Mouse (Mus musculus) heart, embryonic 14.5 days (tissue): ENCODE measurements around the gene Agbl5. TPM values are rescaled to one million over a fixed set of nuclear protein-coding genes. Genes with fewer than 3 reads are reported as not detected.

Source experiments
- ATAC-seq: fragments of 200-750 bp; cut with Nextera tagmentation; 2 replicates; pipeline ENCODE4 v1.8.0; 2017; ENCODE audit warnings: low read depth, moderate TSS enrichment; ENCODE audit not compliant: insufficient number of reproducible peaks, insufficient read depth, low FRiP score
- H3K27ac ChIP-seq, 2 experiments: fragments of 200-500 bp in 1 of 2; fragments of 300-500 bp in 1 of 2; sonication (generic) in 1 of 2; replicated peaks in 1 of 2; 2 replicates each; pipeline ENCODE4 v1.5.1; 2012 to 2014; ENCODE audit warnings: low read depth in 2 of 2, low read length in 2 of 2, control low read depth in 1 of 2, mild to moderate bottlenecking in 1 of 2, mixed read lengths in 1 of 2; ENCODE audit not compliant: control insufficient read depth in 1 of 2, insufficient read depth in 1 of 2
- H3K27me3 ChIP-seq: fragments of 300-500 bp; sonication (generic); 2 replicates; pipeline ENCODE4 v1.6.1; 2014; ENCODE audit warnings: mild to moderate bottlenecking, low read length, control low read depth; ENCODE audit not compliant: control insufficient read depth, insufficient read depth
- H3K36me3 ChIP-seq: fragments of 300-500 bp; sonication (generic); 2 replicates; pipeline ENCODE4 v1.6.1; 2014; ENCODE audit warnings: mild to moderate bottlenecking, control low read depth, low read length, mixed read lengths; ENCODE audit not compliant: control insufficient read depth, insufficient read depth
- H3K4me1 ChIP-seq, 2 experiments: fragments of 200-500 bp in 1 of 2; fragments of 300-500 bp in 1 of 2; sonication (generic) in 1 of 2; 2 replicates each; pipeline ENCODE4 v1.6.1; 2012 to 2014; ENCODE audit warnings: low read length in 2 of 2, control low read depth in 1 of 2, mixed read lengths in 1 of 2; ENCODE audit not compliant: control insufficient read depth in 2 of 2, insufficient read depth in 2 of 2
- H3K4me2 ChIP-seq: fragments of 300-500 bp; sonication (generic); 2 replicates; pipeline ENCODE4 v1.6.1; 2014; ENCODE audit warnings: mild to moderate bottlenecking, low read length
- H3K4me3 ChIP-seq, 2 experiments: fragments of 200-500 bp in 1 of 2; fragments of 300-500 bp in 1 of 2; sonication (generic) in 1 of 2; 2 replicates each; pipeline ENCODE4 v1.5.1; 2012 to 2014; ENCODE audit warnings: low read length in 2 of 2, mild to moderate bottlenecking in 2 of 2, control low read depth in 1 of 2, low read depth in 1 of 2, moderate library complexity in 1 of 2; ENCODE audit not compliant: control insufficient read depth in 1 of 2, insufficient read depth in 1 of 2
- H3K9ac ChIP-seq: fragments of 300-500 bp; sonication (generic); 2 replicates; pipeline ENCODE4 v1.6.1; 2014; ENCODE audit warnings: mild to moderate bottlenecking, low read length
- H3K9me3 ChIP-seq: fragments of 300-500 bp; sonication (generic); 2 replicates; pipeline ENCODE4 v1.6.1; 2016; ENCODE audit warnings: low read length, control low read depth; ENCODE audit not compliant: control insufficient read depth
- WGBS: fragments of 180-500 bp; shearing (Covaris S2); extraction: QIAGEN DNeasy Blood & Tissue Kit; methylation state at CpG from one replicate; pipeline ENCODE4 v1.1.7; 2014; 5-methylcytosine and 5-hydroxymethylcytosine counted together
- polyA plus RNA-seq: library from polyadenylated mRNA; unstranded; fragments of >200 nt; fragmentation: Nextera tagmentation; extraction: Ambion mirVana; gene quantifications from 2 replicates; pipeline ENCODE4 v1.2.1, GENCODE M21; 2014

Gene Agbl5
- polyA plus RNA-seq, 1 experiment from 2014 or later = 10.8 TPM

DNA sequence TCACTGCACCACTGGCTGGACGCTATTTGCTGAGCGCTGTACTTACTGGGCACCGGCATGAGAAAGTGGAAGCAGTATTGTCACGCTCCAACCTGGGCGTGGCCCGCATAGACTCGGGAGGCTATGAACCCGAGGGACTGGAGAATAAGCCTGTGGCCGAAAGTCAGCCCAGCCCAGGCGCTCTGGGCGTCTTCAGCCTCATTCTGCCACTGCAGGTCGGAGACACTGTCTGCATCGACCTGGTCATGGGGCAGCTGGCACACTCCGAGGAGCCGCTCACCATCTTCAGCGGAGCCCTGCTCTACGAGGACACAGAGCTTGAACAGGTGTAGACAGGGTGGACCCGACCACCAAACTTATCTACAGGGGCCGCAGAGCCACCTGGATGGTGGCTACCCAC, 32.1 kb downstream of the Agbl5 start:
- Histone ChIP-seq H3K9ac (no peak overlapping the region), H3K27ac (0 out of 4 replicates have a peak overlapping the region, but pooled peaks of 1 of the 2 experiments have one; percentile 80), H3K9me3 (no peaks in the 10 kb centered on the region), H3K27me3 (no peaks in the 10 kb centered on the region), H3K4me2 (peak overlapping the region; percentile 89; the same call in 1 of the 2 replicates), H3K4me1 (peaks cover 18 to 37% of the 10 kb centered on the region in 2 experiments), H3K4me3 (no peak overlapping the region; a peak in 1 of 4 replicates), H3K36me3 (peaks cover 44% of the 10 kb centered on the region)
- 70% methylated on average over 19 of the region's 19 CpGs for WGBS
- no peak for ATAC-seq

DNA sequence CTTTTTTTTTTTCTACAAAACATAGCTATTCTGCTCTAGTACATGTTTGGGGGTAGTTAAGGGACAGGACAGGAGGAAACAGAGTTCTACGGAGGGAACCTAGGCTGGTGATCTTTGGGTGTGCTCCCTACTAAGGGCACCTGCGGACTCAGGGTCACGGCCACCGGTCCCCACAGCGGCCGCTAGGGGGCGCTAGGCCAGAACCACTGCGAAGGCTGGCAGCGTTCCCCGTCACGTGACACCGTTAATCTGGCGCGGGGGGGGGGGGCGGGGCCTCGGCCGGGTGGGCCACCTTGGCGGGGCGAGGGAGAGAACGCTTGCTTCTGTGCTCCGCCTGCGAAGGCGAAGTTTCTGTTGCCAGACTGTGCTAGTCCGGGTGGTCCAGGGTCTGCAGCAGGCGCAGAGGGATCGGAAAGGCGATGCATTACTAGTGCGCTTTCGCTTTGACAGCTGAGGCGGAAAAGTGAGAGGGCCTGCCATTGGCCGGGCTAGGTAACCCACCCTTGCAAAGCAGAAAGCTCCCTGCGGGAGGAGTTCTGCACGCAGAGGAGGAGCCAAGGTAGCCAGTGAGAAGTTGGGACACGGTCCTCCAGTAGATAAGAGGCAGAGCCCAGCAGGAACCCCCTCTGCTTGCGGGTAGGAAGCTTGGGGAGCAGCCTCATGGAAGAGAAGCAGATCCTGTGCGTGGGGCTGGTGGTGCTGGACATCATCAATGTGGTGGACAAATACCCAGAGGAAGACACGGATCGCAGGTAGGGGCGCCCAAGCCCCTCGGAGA, 33.0 kb downstream of the Agbl5 start, which contains the start of gene Khk:
TSS of gene Khk (plus strand) at position 176 of the 778 bp plus-strand sequence.
- Histone ChIP-seq H3K27me3 (no peaks in the 10 kb centered on the region), H3K36me3 (peaks cover 44% of the 10 kb centered on the region), H3K27ac (peak within 1 kb of the TSS; percentile 75 to 80), H3K9me3 (no peaks in the 10 kb centered on the region), H3K4me2 (peak within 1 kb of the TSS; percentile 89), H3K4me3 (peak within 1 kb of the TSS; percentile 57 to 66), H3K4me1 (peaks cover 11 to 33% of the 10 kb centered on the region in 2 experiments), H3K9ac (peak within 1 kb of the TSS; percentile 76)
- ATAC-seq = peak; percentile 75
- WGBS = 2% methylated on average over 37 of the region's 40 CpGs

DNA sequence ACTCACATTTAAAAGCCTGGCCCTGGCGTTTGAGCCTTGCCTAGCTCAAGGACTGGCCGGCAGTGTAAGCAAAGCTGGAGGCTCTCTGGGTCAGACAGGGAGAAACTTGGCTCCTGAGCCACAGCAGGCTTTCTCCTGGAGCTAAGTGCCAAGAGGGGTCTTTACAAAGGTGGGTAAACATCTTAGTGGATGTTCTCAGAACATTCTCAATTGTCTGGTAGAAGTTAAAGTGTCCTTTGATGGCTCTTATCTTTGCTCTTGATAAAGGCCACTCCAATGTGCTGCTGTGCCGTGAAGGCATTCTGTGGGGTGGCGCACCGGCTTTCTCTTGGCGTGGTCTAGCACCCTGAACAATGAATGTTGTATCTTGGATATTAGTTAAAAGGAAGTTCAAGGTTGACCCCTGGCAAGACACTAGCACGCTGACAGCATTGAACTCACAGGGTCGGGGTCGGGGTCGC, 34.1 kb downstream of the Agbl5 start:
- ATAC-seq = no peak
- Histone ChIP-seq H3K4me1 (peaks cover 11 to 26% of the 10 kb centered on the region in 2 experiments), H3K4me2 (peak overlapping the region; percentile 89), H3K9ac (peak overlapping the region; percentile 76), H3K36me3 (peaks cover 35% of the 10 kb centered on the region), H3K27ac (no peak overlapping the region), H3K27me3 (no peaks in the 10 kb centered on the region), H3K4me3 (no peak overlapping the region), H3K9me3 (no peaks in the 10 kb centered on the region)
- WGBS = 36% methylated on average over 10 of the region's 10 CpGs

DNA sequence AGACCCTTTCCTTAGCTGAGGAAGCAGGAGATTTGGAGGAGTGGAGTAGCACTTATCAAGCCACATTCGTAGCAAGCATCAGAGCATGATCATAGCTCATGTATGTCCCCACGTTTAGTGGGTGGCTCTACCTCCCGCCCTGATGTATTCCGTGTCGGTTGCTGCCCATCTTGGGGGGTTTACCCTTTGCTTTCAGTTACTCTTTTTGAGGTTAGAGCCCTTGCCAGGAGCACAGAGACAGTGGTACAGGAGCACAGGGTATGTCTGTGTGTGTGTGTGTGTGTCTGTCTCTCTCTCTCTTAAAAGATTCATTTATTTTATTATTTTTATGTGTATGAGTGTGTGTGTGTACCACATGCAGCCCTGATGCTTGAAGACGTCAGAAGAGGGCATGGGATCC, 34.6 kb downstream of the Agbl5 start:
- H3K9me3 ChIP-seq = no peaks in the 10 kb centered on the region
- no peak overlapping the region for H3K4me3 ChIP-seq
- ATAC-seq = no peak
- H3K4me2 ChIP-seq = peak overlapping the region; percentile 89; the same call in 1 of the 2 replicates
- peaks cover 11 to 26% of the 10 kb centered on the region in 2 experiments for H3K4me1 ChIP-seq
- 78% methylated on average over 6 of the region's 6 CpGs for WGBS
- H3K27ac ChIP-seq = no peak overlapping the region
- H3K9ac ChIP-seq = no peak overlapping the region
- H3K27me3 ChIP-seq = no peaks in the 10 kb centered on the region
- peaks cover 30% of the 10 kb centered on the region for H3K36me3 ChIP-seq

DNA sequence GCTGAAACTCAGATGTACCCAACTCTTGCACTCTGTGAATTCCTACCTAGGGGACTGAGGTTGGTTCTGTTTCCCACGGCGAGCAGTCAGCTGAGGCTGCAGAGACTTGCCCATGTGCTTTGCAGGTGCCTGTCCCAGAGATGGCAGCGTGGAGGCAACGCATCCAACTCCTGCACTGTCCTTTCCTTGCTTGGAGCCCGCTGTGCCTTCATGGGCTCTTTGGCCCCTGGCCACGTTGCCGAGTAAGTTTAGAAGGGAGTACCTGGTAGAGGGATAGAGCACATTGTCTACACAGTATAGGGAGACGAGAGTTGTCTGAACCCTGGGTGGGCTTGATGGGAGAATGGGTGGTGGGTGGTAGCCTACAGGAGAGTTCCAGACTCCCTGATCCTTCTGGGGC, 36.1 kb downstream of the Agbl5 start:
- no peak overlapping the region for H3K27ac ChIP-seq
- H3K9ac ChIP-seq = no peak overlapping the region
- H3K9me3 ChIP-seq = no peaks in the 10 kb centered on the region
- H3K27me3 ChIP-seq = no peaks in the 10 kb centered on the region
- H3K36me3 ChIP-seq = peaks cover 15% of the 10 kb centered on the region
- ATAC-seq = no peak
- WGBS = 68% methylated on average over 8 of the region's 8 CpGs
- H3K4me2 ChIP-seq = no peak overlapping the region
- peaks cover 11 to 26% of the 10 kb centered on the region in 2 experiments for H3K4me1 ChIP-seq
- H3K4me3 ChIP-seq = no peak overlapping the region

DNA sequence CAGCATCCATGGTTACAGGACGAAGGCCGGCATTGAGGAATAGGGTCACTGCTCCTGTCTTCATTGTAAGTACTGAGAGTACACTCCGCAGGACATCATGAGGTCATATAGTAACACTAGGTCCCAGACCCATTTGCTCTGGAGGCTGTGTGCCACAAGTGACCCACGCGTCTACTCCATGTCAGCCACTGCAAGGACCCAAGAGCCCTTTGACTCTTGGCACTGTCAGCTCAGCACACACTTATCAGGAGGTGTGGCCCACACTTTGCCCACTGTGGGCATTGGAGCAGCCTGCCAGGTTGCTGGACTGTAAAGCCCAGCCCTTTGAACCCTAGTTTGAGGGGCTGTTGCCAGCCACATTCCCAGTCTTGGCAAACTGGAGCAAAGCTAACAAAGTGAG, 36.7 kb downstream of the Agbl5 start:
- 89% methylated on average over 5 of the region's 5 CpGs for WGBS
- no peak overlapping the region for H3K4me3 ChIP-seq
- H3K36me3 ChIP-seq = peaks cover 9% of the 10 kb centered on the region
- no peak overlapping the region for H3K27ac ChIP-seq
- H3K4me1 ChIP-seq = peaks cover 11 to 26% of the 10 kb centered on the region in 2 experiments
- no peaks in the 10 kb centered on the region for H3K27me3 ChIP-seq
- H3K9ac ChIP-seq = no peak overlapping the region
- H3K4me2 ChIP-seq = no peak overlapping the region
- no peak for ATAC-seq
- H3K9me3 ChIP-seq = no peaks in the 10 kb centered on the region

DNA sequence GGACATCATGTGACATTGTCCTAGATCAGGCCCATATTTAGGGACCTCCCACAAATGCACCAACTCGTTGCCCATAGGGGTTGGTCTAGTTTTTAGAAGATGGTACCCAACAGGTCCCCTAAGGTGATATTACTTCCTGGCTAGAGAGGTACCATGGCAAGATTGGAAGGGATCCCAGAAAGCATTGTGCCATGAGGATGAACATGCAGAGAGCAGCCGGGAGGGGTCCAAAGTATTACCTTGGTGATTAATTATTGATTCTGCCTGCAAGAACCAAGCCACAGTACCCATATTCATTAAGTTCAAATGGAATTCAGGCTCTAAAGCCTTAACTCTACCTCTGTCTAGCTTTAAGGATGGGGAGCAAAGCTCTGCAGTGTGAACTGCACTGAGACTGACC, 37.6 kb downstream of the Agbl5 start:
- WGBS = 68% methylated on average over 2 of the region's 2 CpGs
- ATAC-seq = no peak
- no peak overlapping the region for H3K4me2 ChIP-seq
- no peaks in the 10 kb centered on the region for H3K27me3 ChIP-seq
- no peak overlapping the region for H3K27ac ChIP-seq
- H3K9me3 ChIP-seq = no peaks in the 10 kb centered on the region
- peaks cover under 1% of the 10 kb centered on the region for H3K36me3 ChIP-seq
- H3K4me3 ChIP-seq = no peak overlapping the region
- no peak overlapping the region for H3K9ac ChIP-seq
- H3K4me1 ChIP-seq = peaks cover 14 to 18% of the 10 kb centered on the region in 2 experiments
